Mouse (Mus musculus): ENCODE measurements around the gene Aldoart1. TPM values are rescaled to one million over a fixed set of nuclear protein-coding genes. Genes with fewer than 3 reads are reported as not detected.

The Aldoart1 gene
- polyA plus RNA-seq (2012; fragmentation: generic; extraction: Trizol), result under 1 TPM; 0.02 to 0.11 TPM

GRCm38 (mm10) chr4:72852534-72852933 lies at the start of gene Aldoart1:
TSS of gene Aldoart1 (minus strand) at chr4:72852634.

